Mouse (Mus musculus): ENCODE measurements around the gene Egfl8. TPM values are rescaled to one million over a fixed set of nuclear protein-coding genes. Genes with fewer than 3 reads are reported as not detected.

The Egfl8 gene
- polyA plus RNA-seq, 1 experiment from 2014 or later, result 6.6 TPM

- Histone ChIP-seq H3K4me3 (peak within 1 kb of the TSS; percentile 92), H3K27ac (peak within 1 kb of the TSS; percentile 87), H3K4me1 (peaks cover 42% of the 10 kb centered on the region), H3K36me3 (peaks cover 31% of the 10 kb centered on the region), H3K27me3 (no peaks in the 10 kb centered on the region), H3K9me3 (no peaks in the 10 kb centered on the region), H3K9ac (peak within 1 kb of the TSS; percentile 80), H3K4me2 (replicated peaks) (peak within 1 kb of the TSS; percentile 98)
- under 1% methylated on average over 30 of the region's 30 CpGs for WGBS
- peak; percentile 94 for ATAC-seq (ENCODE audit: low FRiP score, low read depth)
These were observed 12.3 kb downstream of the Egfl8 start, which contains the start of gene Rnf5 for GRCm38 (mm10) chr17:34603375-34604060. Rnf5 (minus strand) TSS chr17:34603690.

GRCm38 (mm10) chr17:34601796-34602195 lies 14.0 kb downstream of the Egfl8 start:
- Histone ChIP-seq H3K4me2 (replicated peaks) (peak overlapping the region; percentile 87), H3K27ac (no peak overlapping the region), H3K4me1 (peaks cover 38% of the 10 kb centered on the region), H3K36me3 (peaks cover 22% of the 10 kb centered on the region), H3K9ac (no peak overlapping the region), H3K27me3 (no peaks in the 10 kb centered on the region), H3K9me3 (no peaks in the 10 kb centered on the region), H3K4me3 (peak overlapping the region; percentile 69; the same call in 1 of the 2 replicates)
- ATAC-seq (ENCODE audit: low FRiP score, low read depth), result no peak
- WGBS, result 88% methylated on average over 12 of the region's 12 CpGs

GRCm38 (mm10) chr17:34599891-34600290 lies 15.9 kb downstream of the Egfl8 start:
- ATAC-seq (ENCODE audit: low FRiP score, low read depth), result no peak
- no peaks in the 10 kb centered on the region for H3K9me3 ChIP-seq
- peak overlapping the region; percentile 8; the same call in 1 of the 2 replicates for H3K9ac ChIP-seq
- WGBS, result 78% methylated on average over 9 of the region's 9 CpGs
- H3K4me3 ChIP-seq, result no peak overlapping the region
- peaks cover 46% of the 10 kb centered on the region for H3K4me1 ChIP-seq
- H3K36me3 ChIP-seq, result peaks cover 41% of the 10 kb centered on the region
- H3K27me3 ChIP-seq, result no peaks in the 10 kb centered on the region
- no peak overlapping the region for H3K27ac ChIP-seq
- no peak overlapping the region for H3K4me2 ChIP-seq (replicated peaks)

GRCm38 (mm10) chr17:34597566-34598095 lies 18.1 kb downstream of the Egfl8 start, which contains the start of gene Ager:
Ager (plus strand) TSS chr17:34597862.
- Histone ChIP-seq H3K4me1 (peaks cover 56% of the 10 kb centered on the region), H3K9ac (no peak within 1 kb of the TSS), H3K36me3 (peaks cover 51% of the 10 kb centered on the region), H3K27me3 (no peaks in the 10 kb centered on the region), H3K9me3 (no peaks in the 10 kb centered on the region), H3K27ac (no peak within 1 kb of the TSS), H3K4me2 (replicated peaks) (0 out of 2 replicates have a peak within 1 kb of the TSS, but pooled peaks have one; percentile 7), H3K4me3 (no peak within 1 kb of the TSS)
- 22% methylated on average over 6 of the region's 6 CpGs for WGBS
- ATAC-seq (ENCODE audit: low FRiP score, low read depth), result no peak

- Histone ChIP-seq H3K27me3 (no peaks in the 10 kb centered on the region), H3K4me2 (replicated peaks) (no peak overlapping the region), H3K9ac (no peak overlapping the region; the same call in 1 of the 2 replicates), H3K9me3 (no peaks in the 10 kb centered on the region), H3K4me1 (peaks cover 54% of the 10 kb centered on the region), H3K27ac (no peak overlapping the region), H3K36me3 (peaks cover 43% of the 10 kb centered on the region), H3K4me3 (no peak overlapping the region)
- WGBS, result 63% methylated on average over 8 of the region's 8 CpGs
- no peak for ATAC-seq (ENCODE audit: low FRiP score, low read depth)
These were observed 19.7 kb downstream of the Egfl8 start for GRCm38 (mm10) chr17:34596098-34596497.

GRCm38 (mm10) chr17:34593752-34594525 lies 21.8 kb downstream of the Egfl8 start:
- Histone ChIP-seq H3K9ac (peak overlapping the region; percentile 98), H3K4me2 (replicated peaks) (peak overlapping the region; percentile 98), H3K27me3 (no peaks in the 10 kb centered on the region), H3K4me3 (peak overlapping the region; percentile 91), H3K36me3 (peaks cover 29% of the 10 kb centered on the region), H3K9me3 (no peaks in the 10 kb centered on the region), H3K27ac (peak overlapping the region; percentile 99; the same call in 1 of the 2 replicates), H3K4me1 (peaks cover 76% of the 10 kb centered on the region)
- 50% methylated on average over 34 of the region's 34 CpGs for WGBS
- ATAC-seq (ENCODE audit: low FRiP score, low read depth), result no peak; the same call in 1 of the 2 replicates

- H3K4me1 ChIP-seq, result peaks cover 81% of the 10 kb centered on the region
These were observed 22.9 kb downstream of the Egfl8 start for GRCm38 (mm10) chr17:34592581-34593549.

GRCm38 (mm10) chr17:34591994-34592375 lies 23.8 kb downstream of the Egfl8 start:
- ATAC-seq (ENCODE audit: low FRiP score, low read depth), result peak; percentile 42
- H3K9ac ChIP-seq, result peak overlapping the region; percentile 98
- no peaks in the 10 kb centered on the region for H3K9me3 ChIP-seq
- peaks cover 29% of the 10 kb centered on the region for H3K36me3 ChIP-seq
- 1% methylated on average over 24 of the region's 35 CpGs for WGBS
- H3K4me3 ChIP-seq, result peak overlapping the region; percentile 91
- peak overlapping the region; percentile 99 for H3K27ac ChIP-seq
- peaks cover 76% of the 10 kb centered on the region for H3K4me1 ChIP-seq
- H3K27me3 ChIP-seq, result no peaks in the 10 kb centered on the region
- H3K4me2 ChIP-seq (replicated peaks), result peak overlapping the region; percentile 98

More at GRCm38 (mm10) chr17:34592581-34593549, 22.9 kb downstream of the Egfl8 start:
- H3K9ac ChIP-seq, result peak overlapping the region; percentile 98
- H3K27ac ChIP-seq, result peak overlapping the region; percentile 99
- no peaks in the 10 kb centered on the region for H3K27me3 ChIP-seq
- peak overlapping the region; percentile 98 for H3K4me2 ChIP-seq (replicated peaks)
- WGBS, result under 1% methylated on average over 32 of the region's 32 CpGs
- ATAC-seq (ENCODE audit: low FRiP score, low read depth), result peak; percentile 22; the same call in 1 of the 2 replicates
- no peaks in the 10 kb centered on the region for H3K9me3 ChIP-seq
- peaks cover 29% of the 10 kb centered on the region for H3K36me3 ChIP-seq
- peak overlapping the region; percentile 91 for H3K4me3 ChIP-seq

- 7% methylated on average over 21 of the region's 21 CpGs for WGBS
- Histone ChIP-seq H3K9me3 (no peaks in the 10 kb centered on the region), H3K27me3 (no peaks in the 10 kb centered on the region), H3K4me2 (replicated peaks) (peak within 1 kb of the TSS; percentile 98), H3K9ac (peak within 1 kb of the TSS; percentile 98), H3K4me3 (peak within 1 kb of the TSS; percentile 91), H3K4me1 (peaks cover 72% of the 10 kb centered on the region), H3K36me3 (peaks cover 24% of the 10 kb centered on the region), H3K27ac (peak within 1 kb of the TSS; percentile 99)
- no peak for ATAC-seq (ENCODE audit: low FRiP score, low read depth)
These were observed 24.5 kb downstream of the Egfl8 start, which contains the start of gene Pbx2 for GRCm38 (mm10) chr17:34591029-34591993. Pbx2 (plus strand) TSS chr17:34591266.

All from limb, embryonic 13.5 days (tissue).